Mouse (Mus musculus) myocyte (in vitro differentiated cells): ENCODE measurements at regions not wholly inside any gene's neighbourhood (a gene's known extent, or its start where the extent isn't known, plus 50 kb on each side); places are given as distances from the start of the nearest gene placed in this dataset.

Experiments
- H3K27me3 ChIP-seq: one replicate; pipeline ENCODE4 v1.6.1; 2011; ENCODE audit not compliant: control insufficient read depth, insufficient read depth, insufficient read length
- H3K36me3 ChIP-seq: one replicate; pipeline ENCODE4 v1.6.1; 2011; ENCODE audit not compliant: control insufficient read depth, insufficient read depth
- H3K4me2 ChIP-seq: one replicate; pipeline ENCODE4 v1.6.1; 2011; ENCODE audit warnings: low read depth, control low read depth
- H3K4me3 ChIP-seq: one replicate; pipeline ENCODE4 v1.5.1; 2011; ENCODE audit warnings: mild to moderate bottlenecking, control low read depth, moderate library complexity
- H3K79me2 ChIP-seq: one replicate; pipeline ENCODE4 v1.6.1; 2011; ENCODE audit not compliant: control insufficient read depth, insufficient read depth
- H3ac ChIP-seq: one replicate; pipeline ENCODE4 v1.6.1; 2011; ENCODE audit not compliant: control insufficient read depth, insufficient read length
- CEBPB ChIP-seq: IDR thresholded peaks from 2 replicates; pipeline ENCODE4 v1.6.1; 2011; ENCODE audit warnings: mild to moderate bottlenecking, moderate library complexity; ENCODE audit not compliant: poor library complexity, insufficient read depth, severe bottlenecking
- E2F4 ChIP-seq: IDR thresholded peaks from one replicate; pipeline ENCODE4 v1.6.1; 2011; ENCODE audit warnings: mild to moderate bottlenecking, control low read depth, moderate library complexity; ENCODE audit not compliant: insufficient read depth
- MAX ChIP-seq: IDR thresholded peaks from one replicate; pipeline ENCODE4 v1.6.1; 2011; ENCODE audit warnings: low read depth, mild to moderate bottlenecking, control low read depth
- MYOD1 ChIP-seq, 3 experiments: IDR thresholded peaks; one replicate each; pipeline ENCODE4 v1.6.1; 2011; ENCODE audit warnings: control low read depth in 2 of 3, low read depth in 2 of 3, mild to moderate bottlenecking in 2 of 3, moderate library complexity in 1 of 3; ENCODE audit not compliant: insufficient read length in 2 of 3, control insufficient read depth in 1 of 3
- MYOG ChIP-seq, 3 experiments: IDR thresholded peaks; one replicate each; pipeline ENCODE4 v1.6.1; 2011; ENCODE audit warnings: control low read depth in 2 of 3, low read depth in 2 of 3, mild to moderate bottlenecking in 2 of 3; ENCODE audit not compliant: insufficient read length in 2 of 3, control insufficient read depth in 1 of 3, insufficient read depth in 1 of 3
- POLR2A ChIP-seq: IDR thresholded peaks from one replicate; pipeline ENCODE4 v1.6.1; 2011; ENCODE audit warnings: low read depth, mild to moderate bottlenecking, control low read depth, moderate library complexity; ENCODE audit not compliant: insufficient read length
- POLR2AphosphoS2 ChIP-seq: IDR thresholded peaks from one replicate; pipeline ENCODE4 v1.6.1; 2011; ENCODE audit warnings: low read depth, control low read depth; ENCODE audit not compliant: insufficient read length
- REST ChIP-seq: IDR thresholded peaks from one replicate; pipeline ENCODE4 v1.6.1; 2011; ENCODE audit warnings: mild to moderate bottlenecking, control low read depth, moderate library complexity; ENCODE audit not compliant: insufficient read depth, insufficient read length
- SRF ChIP-seq: IDR thresholded peaks from one replicate; pipeline ENCODE4 v1.6.1; 2011; ENCODE audit warnings: low read depth; ENCODE audit not compliant: control insufficient read depth, insufficient read length
- TCF12 ChIP-seq: IDR thresholded peaks from one replicate; pipeline ENCODE4 v1.6.1; 2011; ENCODE audit warnings: mild to moderate bottlenecking, control low read depth; ENCODE audit not compliant: poor library complexity, insufficient read depth, severe bottlenecking
- TCF3 ChIP-seq: IDR thresholded peaks from one replicate; pipeline ENCODE4 v1.6.1; 2011; ENCODE audit warnings: low read depth, control low read depth; ENCODE audit not compliant: insufficient read length
- USF1 ChIP-seq: IDR thresholded peaks from one replicate; pipeline ENCODE4 v1.6.1; 2011; ENCODE audit warnings: low read depth, mild to moderate bottlenecking, control low read depth, moderate library complexity

- Histone ChIP-seq H3K36me3 (no peaks in the 10 kb centered on the region), H3K4me3 (no peak overlapping the region), H3K79me2 (no peaks in the 10 kb centered on the region), H3K27me3 (no peaks in the 10 kb centered on the region), H3ac (no peak overlapping the region), H3K4me2 (no peak overlapping the region)
- TF ChIP-seq TCF3 (no peak), TCF12 (no peak), MYOG (IDR thresholded peaks at IDR 0.05; ENCODE audit: control insufficient read depth in 1 of 3, insufficient read depth in 1 of 3, insufficient read length in 2 of 3, low read depth in 2 of 3) (no peak), USF1 (no peak), E2F4 (no peak), CEBPB (no peak), SRF (no peak), POLR2AphosphoS2 (no peak)
These were observed 263.0 kb upstream of the Ptger4 start for GRCm38 (mm10) chr15:5506848-5507544.

DNA sequence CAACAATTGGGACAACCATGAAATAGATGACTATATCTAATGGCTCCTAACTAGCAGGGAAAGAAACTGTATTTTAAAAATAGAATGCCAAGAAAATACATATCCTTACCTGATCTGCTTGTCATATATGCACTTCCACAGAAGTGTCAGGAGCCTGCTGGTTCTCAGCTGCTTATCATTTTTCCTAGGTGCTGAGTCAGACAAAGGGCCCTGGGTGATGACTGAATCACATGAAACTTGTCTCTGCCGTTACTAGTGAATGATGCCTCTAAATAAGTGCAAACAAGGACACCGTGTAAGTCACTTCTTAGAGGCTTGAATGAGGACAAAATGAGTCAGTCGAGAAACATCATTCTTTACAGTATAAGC, 263.5 kb upstream of the Ptger4 start:
- Histone ChIP-seq H3K4me2 (no peak overlapping the region), H3K4me3 (no peak overlapping the region), H3K27me3 (no peaks in the 10 kb centered on the region), H3K79me2 (no peaks in the 10 kb centered on the region), H3K36me3 (no peaks in the 10 kb centered on the region), H3ac (no peak overlapping the region)
- TF ChIP-seq TCF12 (no peak), MYOD1 (IDR thresholded peaks at IDR 0.05; ENCODE audit: control insufficient read depth in 1 of 3, insufficient read length in 2 of 3, low read depth in 2 of 3) (no peak), E2F4 (no peak), MAX (no peak), MYOG (IDR thresholded peaks at IDR 0.05; ENCODE audit: control insufficient read depth in 1 of 3, insufficient read depth in 1 of 3, insufficient read length in 2 of 3, low read depth in 2 of 3) (no peak), USF1 (no peak), TCF3 (no peak), REST (no peak), POLR2AphosphoS2 (no peak), POLR2A (no peak), SRF (no peak), CEBPB (no peak)

GRCm38 (mm10) chr15:5510056-5510455, 266.1 kb upstream of the Ptger4 start:
- no peak overlapping the region for H3ac ChIP-seq
- H3K79me2 ChIP-seq, result no peaks in the 10 kb centered on the region
- H3K36me3 ChIP-seq, result no peaks in the 10 kb centered on the region
- no peak overlapping the region for H3K4me2 ChIP-seq
- no peak overlapping the region for H3K4me3 ChIP-seq
- TF ChIP-seq MYOG (IDR thresholded peaks at IDR 0.05; ENCODE audit: control insufficient read depth in 1 of 3, insufficient read depth in 1 of 3, insufficient read length in 2 of 3, low read depth in 2 of 3) (no peak), E2F4 (no peak), MAX (no peak), TCF12 (no peak), TCF3 (no peak), CEBPB (no peak), USF1 (no peak), MYOD1 (IDR thresholded peaks at IDR 0.05; ENCODE audit: control insufficient read depth in 1 of 3, insufficient read length in 2 of 3, low read depth in 2 of 3) (no peak), REST (no peak), SRF (no peak)
- no peaks in the 10 kb centered on the region for H3K27me3 ChIP-seq

- H3K4me2 ChIP-seq, result no peak overlapping the region
- H3K27me3 ChIP-seq, result no peaks in the 10 kb centered on the region
- no peak overlapping the region for H3K4me3 ChIP-seq
- no peaks in the 10 kb centered on the region for H3K36me3 ChIP-seq
- H3ac ChIP-seq, result no peak overlapping the region
- no peak for TF ChIP-seq USF1
- no peaks in the 10 kb centered on the region for H3K79me2 ChIP-seq
These were observed 267.1 kb upstream of the Ptger4 start for GRCm38 (mm10) chr15:5511046-5511445.

GRCm38 (mm10) chr15:5512546-5512945, 268.6 kb upstream of the Ptger4 start:
- Histone ChIP-seq H3K27me3 (no peaks in the 10 kb centered on the region), H3ac (no peak overlapping the region), H3K36me3 (no peaks in the 10 kb centered on the region), H3K4me2 (no peak overlapping the region), H3K79me2 (no peaks in the 10 kb centered on the region), H3K4me3 (no peak overlapping the region)
- TF ChIP-seq E2F4 (no peak), TCF12 (no peak), REST (no peak), TCF3 (no peak), POLR2A (no peak), CEBPB (no peak), SRF (no peak), MAX (no peak), POLR2AphosphoS2 (no peak), MYOD1 (IDR thresholded peaks at IDR 0.05; ENCODE audit: control insufficient read depth in 1 of 3, insufficient read length in 2 of 3, low read depth in 2 of 3) (no peak), USF1 (no peak)
